Mouse (Mus musculus) neural tube, embryonic 13.5 days (tissue): ENCODE measurements around the gene Tmem19. TPM values are rescaled to one million over a fixed set of nuclear protein-coding genes. Genes with fewer than 3 reads are reported as not detected.

Experiments used
- ATAC-seq: fragments of 200-750 bp; cut with Nextera tagmentation; 2 replicates; pipeline ENCODE4 v1.8.0; 2017; ENCODE audit warnings: low read depth, mild to moderate bottlenecking, moderate TSS enrichment, moderate library complexity
- H3K27ac ChIP-seq: fragments of 300-500 bp; sonication (generic); replicated peaks from 2 replicates; pipeline ENCODE4 v1.5.1; 2015; ENCODE audit warnings: moderate library complexity, mild to moderate bottlenecking, inconsistent platforms
- H3K27me3 ChIP-seq: fragments of 300-500 bp; sonication (generic); 2 replicates; pipeline ENCODE4 v1.6.1; 2015; ENCODE audit warnings: mild to moderate bottlenecking, inconsistent platforms
- H3K36me3 ChIP-seq: fragments of 300-500 bp; sonication (generic); 2 replicates; pipeline ENCODE4 v1.6.1; 2015; ENCODE audit warnings: mild to moderate bottlenecking, inconsistent platforms
- H3K4me1 ChIP-seq: fragments of 300-500 bp; sonication (generic); replicated peaks from 2 replicates; pipeline ENCODE4 v1.6.1; 2015; ENCODE audit warnings: inconsistent platforms
- H3K4me2 ChIP-seq: fragments of 300-500 bp; sonication (generic); 2 replicates; pipeline ENCODE4 v1.6.1; 2015; ENCODE audit warnings: inconsistent platforms, mild to moderate bottlenecking, moderate library complexity
- H3K4me3 ChIP-seq: fragments of 300-500 bp; sonication (generic); 2 replicates; pipeline ENCODE4 v1.5.1; 2015; ENCODE audit warnings: mild to moderate bottlenecking, inconsistent platforms
- H3K9ac ChIP-seq: fragments of 300-500 bp; sonication (generic); 2 replicates; pipeline ENCODE4 v1.6.1; 2015; ENCODE audit warnings: moderate library complexity, mild to moderate bottlenecking, inconsistent platforms
- H3K9me3 ChIP-seq: fragments of 300-500 bp; sonication (generic); 2 replicates; pipeline ENCODE4 v1.6.1; 2016; ENCODE audit warnings: inconsistent platforms
- WGBS: fragments of 180-500 bp; shearing (Covaris S2); methylation state at CpG from one replicate; pipeline ENCODE4 v1.1.7; 2015; 5-methylcytosine and 5-hydroxymethylcytosine counted together
- polyA plus RNA-seq: library from polyadenylated mRNA; unstranded; fragments of >200 nt; fragmentation: Nextera tagmentation; extraction: Ambion mirVana; gene quantifications from 2 replicates; pipeline ENCODE4 v1.2.1, GENCODE M21; 2015

Tmem19 gene
- polyA plus RNA-seq, 1 experiment from 2014 or later: 34.8 TPM

- H3K27me3 ChIP-seq: no peaks in the 10 kb centered on the region
- ATAC-seq: peak; percentile 94
- H3K9ac ChIP-seq: peak within 1 kb of the TSS; percentile 96
- H3K9me3 ChIP-seq: no peaks in the 10 kb centered on the region
- peaks cover 43% of the 10 kb centered on the region for H3K4me1 ChIP-seq
- no peaks in the 10 kb centered on the region for H3K36me3 ChIP-seq
- peak within 1 kb of the TSS; percentile 78 for H3K4me2 ChIP-seq
- peak within 1 kb of the TSS; percentile 97 for H3K27ac ChIP-seq
- under 1% methylated on average over 47 of the region's 48 CpGs for WGBS
- peak within 1 kb of the TSS; percentile 96 for H3K4me3 ChIP-seq
Observed at GRCm38 (mm10) chr10:115315473-115316171, 46.7 kb downstream of the Tmem19 start, which contains the start of gene Rab21. Rab21 (minus strand) TSS chr10:115315594.

- H3K4me1 ChIP-seq: peaks cover 47% of the 10 kb centered on the region
- peak overlapping the region; percentile 78 for H3K4me2 ChIP-seq
- H3K9me3 ChIP-seq: no peaks in the 10 kb centered on the region
- peak overlapping the region; percentile 96 for H3K4me3 ChIP-seq
- no peaks in the 10 kb centered on the region for H3K36me3 ChIP-seq
- ATAC-seq: peak; percentile 71
- H3K9ac ChIP-seq: peak overlapping the region; percentile 96
- under 1% methylated on average over 60 of the region's 73 CpGs for WGBS
- no peaks in the 10 kb centered on the region for H3K27me3 ChIP-seq
- peak overlapping the region; percentile 97 for H3K27ac ChIP-seq
Observed at GRCm38 (mm10) chr10:115314582-115315452, 47.5 kb downstream of the Tmem19 start.

- WGBS: 20% methylated on average over 6 of the region's 6 CpGs
- Histone ChIP-seq H3K4me3 (peak overlapping the region; percentile 96), H3K4me2 (peak overlapping the region; percentile 78), H3K4me1 (peaks cover 47% of the 10 kb centered on the region), H3K27me3 (no peaks in the 10 kb centered on the region), H3K9me3 (no peaks in the 10 kb centered on the region), H3K9ac (peak overlapping the region; percentile 96), H3K27ac (no peak overlapping the region), H3K36me3 (no peaks in the 10 kb centered on the region)
- ATAC-seq: no peak
Observed at GRCm38 (mm10) chr10:115314287-115314581, 48.1 kb downstream of the Tmem19 start.

GRCm38 (mm10) chr10:115313641-115314286, 48.5 kb downstream of the Tmem19 start:
- Histone ChIP-seq H3K27ac (0 out of 2 replicates have a peak overlapping the region, but pooled peaks have one; percentile 20), H3K4me3 (peak overlapping the region; percentile 96), H3K4me2 (peak overlapping the region; percentile 78), H3K9me3 (no peaks in the 10 kb centered on the region), H3K4me1 (peaks cover 47% of the 10 kb centered on the region), H3K27me3 (no peaks in the 10 kb centered on the region), H3K36me3 (no peaks in the 10 kb centered on the region), H3K9ac (peak overlapping the region; percentile 96)
- ATAC-seq: no peak
- 49% methylated on average over 14 of the region's 14 CpGs for WGBS

GRCm38 (mm10) chr10:115312732-115313131, 49.6 kb downstream of the Tmem19 start:
- 64% methylated on average over 3 of the region's 3 CpGs for whole genome bisulfite sequencing
- no peak for ATAC-seq
- Histone ChIP-seq H3K9me3 (no peaks in the 10 kb centered on the region), H3K4me1 (peaks cover 47% of the 10 kb centered on the region), H3K27ac (no peak overlapping the region), H3K4me2 (peak overlapping the region; percentile 78), H3K36me3 (no peaks in the 10 kb centered on the region), H3K27me3 (no peaks in the 10 kb centered on the region), H3K4me3 (0 out of 2 replicates have a peak overlapping the region, but pooled peaks have one; percentile 96), H3K9ac (peak overlapping the region; percentile 14; the same call in 1 of the 2 replicates)

- Histone ChIP-seq H3K4me1 (peaks cover 47% of the 10 kb centered on the region), H3K4me3 (no peak overlapping the region), H3K9me3 (no peaks in the 10 kb centered on the region), H3K27me3 (no peaks in the 10 kb centered on the region), H3K4me2 (peak overlapping the region; percentile 78; the same call in 1 of the 2 replicates), H3K27ac (no peak overlapping the region), H3K36me3 (no peaks in the 10 kb centered on the region), H3K9ac (0 out of 2 replicates have a peak overlapping the region, but pooled peaks have one; percentile 14)
- ATAC-seq: no peak
- 89% methylated on average over 5 of the region's 5 CpGs for WGBS
Observed at GRCm38 (mm10) chr10:115312194-115312593, 50.1 kb downstream of the Tmem19 start.

- H3K27ac ChIP-seq: no peak overlapping the region
- H3K9me3 ChIP-seq: no peaks in the 10 kb centered on the region
- no peak for ATAC-seq
- H3K4me1 ChIP-seq: peaks cover 45% of the 10 kb centered on the region
- H3K36me3 ChIP-seq: no peaks in the 10 kb centered on the region
- H3K4me2 ChIP-seq: no peak overlapping the region
- no peaks in the 10 kb centered on the region for H3K27me3 ChIP-seq
- H3K9ac ChIP-seq: no peak overlapping the region
- no peak overlapping the region for H3K4me3 ChIP-seq
- 86% methylated on average over 14 of the region's 14 CpGs for whole genome bisulfite sequencing
Observed at GRCm38 (mm10) chr10:115311263-115311965, 50.9 kb downstream of the Tmem19 start.

GRCm38 (mm10) chr10:115309191-115309590, 53.1 kb downstream of the Tmem19 start:
- H3K4me1 ChIP-seq: peaks cover 38% of the 10 kb centered on the region
- no peak overlapping the region for H3K4me3 ChIP-seq
- H3K4me2 ChIP-seq: no peak overlapping the region
- H3K36me3 ChIP-seq: peaks cover 6% of the 10 kb centered on the region; the same call in 1 of the 2 replicates
- H3K9ac ChIP-seq: no peak overlapping the region
- H3K27me3 ChIP-seq: no peaks in the 10 kb centered on the region
- no peak overlapping the region for H3K27ac ChIP-seq
- no peaks in the 10 kb centered on the region for H3K9me3 ChIP-seq
- no peak for ATAC-seq
- WGBS: 96% methylated on average over 4 of the region's 4 CpGs

GRCm38 (mm10) chr10:115307331-115307875, 54.9 kb downstream of the Tmem19 start:
- peaks cover 16% of the 10 kb centered on the region; the same call in 1 of the 2 replicates for H3K36me3 ChIP-seq
- ATAC-seq: no peak
- WGBS: 93% methylated on average over 7 of the region's 7 CpGs
- no peaks in the 10 kb centered on the region for H3K9me3 ChIP-seq
- H3K4me3 ChIP-seq: no peak overlapping the region
- H3K27ac ChIP-seq: no peak overlapping the region
- H3K4me2 ChIP-seq: no peak overlapping the region
- no peaks in the 10 kb centered on the region for H3K27me3 ChIP-seq
- H3K9ac ChIP-seq: no peak overlapping the region
- peaks cover 20% of the 10 kb centered on the region for H3K4me1 ChIP-seq

- no peak for ATAC-seq
- Histone ChIP-seq H3K27me3 (no peaks in the 10 kb centered on the region), H3K9me3 (no peaks in the 10 kb centered on the region), H3K36me3 (peaks cover 56% of the 10 kb centered on the region), H3K27ac (no peak overlapping the region), H3K4me1 (no peaks in the 10 kb centered on the region), H3K4me2 (no peak overlapping the region), H3K4me3 (no peak overlapping the region), H3K9ac (no peak overlapping the region)
- WGBS: 94% methylated on average over 4 of the region's 4 CpGs
Observed at GRCm38 (mm10) chr10:115298683-115299082, 63.6 kb downstream of the Tmem19 start.

- H3K27me3 ChIP-seq: no peaks in the 10 kb centered on the region
- H3K4me3 ChIP-seq: no peak overlapping the region
- no peak for ATAC-seq
- no peak overlapping the region for H3K27ac ChIP-seq
- peaks cover 62% of the 10 kb centered on the region for H3K36me3 ChIP-seq
- no peak overlapping the region for H3K9ac ChIP-seq
- no peaks in the 10 kb centered on the region for H3K9me3 ChIP-seq
- no peak overlapping the region for H3K4me2 ChIP-seq
- no peaks in the 10 kb centered on the region for H3K4me1 ChIP-seq
- WGBS: 95% methylated on average over 5 of the region's 5 CpGs
Observed at GRCm38 (mm10) chr10:115297582-115297981, 64.7 kb downstream of the Tmem19 start.
